Mouse (Mus musculus) midbrain, embryonic 15.5 days (tissue): ENCODE results near the gene Phgr1. TPM values are rescaled to one million over a fixed set of nuclear protein-coding genes. Genes with fewer than 3 reads are reported as not detected.

Source experiments
- ATAC-seq: fragments of 200-750 bp; cut with Nextera tagmentation; replicated peaks from 2 replicates; pipeline ENCODE4 v1.8.0; 2017; ENCODE audit warnings: moderate TSS enrichment
- H3K27ac ChIP-seq: fragments of 300-500 bp; sonication (generic); 2 replicates; pipeline ENCODE4 v1.5.1; 2015; ENCODE audit warnings: mild to moderate bottlenecking, inconsistent platforms
- H3K27me3 ChIP-seq: fragments of 300-500 bp; sonication (generic); replicated peaks from 2 replicates; pipeline ENCODE4 v1.6.1; 2015; ENCODE audit warnings: inconsistent platforms
- H3K36me3 ChIP-seq: fragments of 300-500 bp; sonication (generic); replicated peaks from 2 replicates; pipeline ENCODE4 v1.6.1; 2015; ENCODE audit warnings: inconsistent platforms
- H3K4me1 ChIP-seq: fragments of 300-500 bp; sonication (generic); 2 replicates; pipeline ENCODE4 v1.6.1; 2015; ENCODE audit warnings: inconsistent platforms
- H3K4me2 ChIP-seq: fragments of 300-500 bp; sonication (generic); 2 replicates; pipeline ENCODE4 v1.6.1; 2015; ENCODE audit warnings: inconsistent platforms, mild to moderate bottlenecking, moderate library complexity
- H3K4me3 ChIP-seq: fragments of 300-500 bp; sonication (generic); 2 replicates; pipeline ENCODE4 v1.5.1; 2015; ENCODE audit warnings: mild to moderate bottlenecking, inconsistent platforms
- H3K9ac ChIP-seq: fragments of 300-500 bp; sonication (generic); 2 replicates; pipeline ENCODE4 v1.6.1; 2015; ENCODE audit warnings: mild to moderate bottlenecking, inconsistent platforms
- H3K9me3 ChIP-seq: fragments of 300-500 bp; sonication (generic); 2 replicates; pipeline ENCODE4 v1.6.1; 2016; ENCODE audit warnings: inconsistent platforms
- WGBS: fragments of 180-500 bp; shearing (Covaris S2); methylation state at CpG from one replicate; pipeline ENCODE4 v1.1.7; 2015; ENCODE audit warnings: mixed read lengths; 5-methylcytosine and 5-hydroxymethylcytosine counted together
- polyA plus RNA-seq: library from polyadenylated mRNA; unstranded; fragments of >200 nt; fragmentation: Nextera tagmentation; extraction: Ambion mirVana; gene quantifications from 2 replicates; pipeline ENCODE4 v1.2.1, GENCODE M21; 2015

Gene Phgr1
- polyA plus RNA-seq, 1 experiment from 2014 or later, result not detected

- no peak overlapping the region for H3K4me2 ChIP-seq
- no peaks in the 10 kb centered on the region; the same call in 1 of the 2 replicates for H3K27me3 ChIP-seq
- 91% methylated on average over 5 of the region's 5 CpGs for WGBS
- H3K36me3 ChIP-seq, result no peaks in the 10 kb centered on the region
- no peak overlapping the region for H3K4me3 ChIP-seq
- H3K9me3 ChIP-seq, result no peaks in the 10 kb centered on the region
- no peak for ATAC-seq
- H3K27ac ChIP-seq, result no peak overlapping the region
- no peak overlapping the region for H3K9ac ChIP-seq
- H3K4me1 ChIP-seq, result peaks cover 13% of the 10 kb centered on the region
Observed at GRCm38 (mm10) chr2:118754143-118754542, 18.4 kb upstream of the Phgr1 start.

- WGBS, result 88% methylated on average over 6 of the region's 6 CpGs
- Histone ChIP-seq H3K4me2 (no peak overlapping the region), H3K9me3 (no peaks in the 10 kb centered on the region), H3K27ac (no peak overlapping the region), H3K27me3 (no peaks in the 10 kb centered on the region; the same call in 1 of the 2 replicates), H3K4me3 (no peak overlapping the region), H3K4me1 (peaks cover 3% of the 10 kb centered on the region; the same call in 1 of the 2 replicates), H3K36me3 (no peaks in the 10 kb centered on the region), H3K9ac (no peak overlapping the region)
- no peak for ATAC-seq
Observed at GRCm38 (mm10) chr2:118755407-118755806, 17.2 kb upstream of the Phgr1 start.

- no peaks in the 10 kb centered on the region; the same call in 1 of the 2 replicates for H3K27me3 ChIP-seq
Observed at GRCm38 (mm10) chr2:118756103-118756502, 16.5 kb upstream of the Phgr1 start.

GRCm38 (mm10) chr2:118759828-118760227, 12.7 kb upstream of the Phgr1 start:
- no peaks in the 10 kb centered on the region for H3K9me3 ChIP-seq
- no peak overlapping the region for H3K4me3 ChIP-seq
- H3K27ac ChIP-seq, result no peak overlapping the region
- WGBS, result 8% methylated on average over 8 of the region's 8 CpGs
- ATAC-seq, result peak; percentile 59
- H3K4me1 ChIP-seq, result peaks cover 29% of the 10 kb centered on the region
- no peaks in the 10 kb centered on the region for H3K36me3 ChIP-seq
- no peaks in the 10 kb centered on the region; the same call in 1 of the 2 replicates for H3K27me3 ChIP-seq
- H3K9ac ChIP-seq, result no peak overlapping the region
- H3K4me2 ChIP-seq, result peak overlapping the region; percentile 21

More at GRCm38 (mm10) chr2:118756103-118756502, 16.5 kb upstream of the Phgr1 start:
- H3K4me2 ChIP-seq, result no peak overlapping the region
- 78% methylated on average over 4 of the region's 4 CpGs for WGBS
- no peak overlapping the region for H3K4me3 ChIP-seq
- no peaks in the 10 kb centered on the region for H3K36me3 ChIP-seq
- H3K9ac ChIP-seq, result no peak overlapping the region
- H3K9me3 ChIP-seq, result no peaks in the 10 kb centered on the region
- no peak for ATAC-seq
- no peak overlapping the region for H3K27ac ChIP-seq
- peaks cover 6% of the 10 kb centered on the region for H3K4me1 ChIP-seq

- Histone ChIP-seq H3K27ac (no peak overlapping the region), H3K27me3 (no peaks in the 10 kb centered on the region; the same call in 1 of the 2 replicates), H3K4me1 (peaks cover 29% of the 10 kb centered on the region), H3K4me2 (no peak overlapping the region), H3K36me3 (no peaks in the 10 kb centered on the region), H3K4me3 (no peak overlapping the region), H3K9me3 (no peaks in the 10 kb centered on the region), H3K9ac (no peak overlapping the region)
- no peak for ATAC-seq
- 85% methylated on average over 11 of the region's 11 CpGs for WGBS
Observed at GRCm38 (mm10) chr2:118760311-118761025, 12.1 kb upstream of the Phgr1 start.

- WGBS, result 79% methylated on average over 12 of the region's 12 CpGs
- Histone ChIP-seq H3K27ac (peak overlapping the region; percentile 89), H3K4me2 (peak overlapping the region; percentile 38; the same call in 1 of the 2 replicates), H3K4me1 (peaks cover 29% of the 10 kb centered on the region), H3K27me3 (no peaks in the 10 kb centered on the region; the same call in 1 of the 2 replicates), H3K36me3 (no peaks in the 10 kb centered on the region), H3K9ac (no peak overlapping the region), H3K9me3 (no peaks in the 10 kb centered on the region), H3K4me3 (no peak overlapping the region)
- ATAC-seq, result no peak
Observed at GRCm38 (mm10) chr2:118761358-118761757, 11.2 kb upstream of the Phgr1 start.

- no peaks in the 10 kb centered on the region for H3K9me3 ChIP-seq
- no peaks in the 10 kb centered on the region; the same call in 1 of the 2 replicates for H3K27me3 ChIP-seq
- H3K4me2 ChIP-seq, result peak within 1 kb of the TSS; percentile 38
- H3K36me3 ChIP-seq, result no peaks in the 10 kb centered on the region
- 5% methylated on average over 29 of the region's 29 CpGs for WGBS
- peak; percentile 69 for ATAC-seq
- H3K4me3 ChIP-seq, result peak within 1 kb of the TSS; percentile 14; the same call in 1 of the 2 replicates
- peak within 1 kb of the TSS; percentile 89 for H3K27ac ChIP-seq
- H3K4me1 ChIP-seq, result peaks cover 29% of the 10 kb centered on the region
- peak within 1 kb of the TSS; percentile 38; the same call in 1 of the 2 replicates for H3K9ac ChIP-seq
Observed at GRCm38 (mm10) chr2:118761906-118762783, 10.4 kb upstream of the Phgr1 start, which contains the start of gene Ccdc9b. Gene Ccdc9b (minus strand): TSS chr2:118762661.

GRCm38 (mm10) chr2:118762784-118763148, 9.8 kb upstream of the Phgr1 start:
- H3K9ac ChIP-seq, result peak overlapping the region; percentile 38; the same call in 1 of the 2 replicates
- WGBS, result 12% methylated on average over 10 of the region's 10 CpGs

GRCm38 (mm10) chr2:118763469-118763868, 9.1 kb upstream of the Phgr1 start:
- ATAC-seq, result no peak
- no peak overlapping the region for H3K4me3 ChIP-seq
- H3K4me1 ChIP-seq, result peaks cover 29% of the 10 kb centered on the region
- WGBS, result 70% methylated on average over 7 of the region's 7 CpGs
- H3K36me3 ChIP-seq, result no peaks in the 10 kb centered on the region
- H3K9ac ChIP-seq, result no peak overlapping the region
- no peaks in the 10 kb centered on the region; the same call in 1 of the 2 replicates for H3K27me3 ChIP-seq
- no peaks in the 10 kb centered on the region for H3K9me3 ChIP-seq
- H3K4me2 ChIP-seq, result no peak overlapping the region
- H3K27ac ChIP-seq, result 0 out of 2 replicates have a peak overlapping the region, but pooled peaks have one; percentile 89

More at GRCm38 (mm10) chr2:118762784-118763148, 9.8 kb upstream of the Phgr1 start:
- H3K4me2 ChIP-seq, result peak overlapping the region; percentile 38
- H3K4me1 ChIP-seq, result peaks cover 29% of the 10 kb centered on the region
- peak overlapping the region; percentile 89 for H3K27ac ChIP-seq
- H3K9me3 ChIP-seq, result no peaks in the 10 kb centered on the region
- H3K27me3 ChIP-seq, result no peaks in the 10 kb centered on the region; the same call in 1 of the 2 replicates
- ATAC-seq, result no peak
- H3K4me3 ChIP-seq, result 0 out of 2 replicates have a peak overlapping the region, but pooled peaks have one; percentile 14
- H3K36me3 ChIP-seq, result no peaks in the 10 kb centered on the region

GRCm38 (mm10) chr2:118764094-118764831, 8.3 kb upstream of the Phgr1 start:
- no peak overlapping the region for H3K9ac ChIP-seq

GRCm38 (mm10) chr2:118764875-118765274, 7.7 kb upstream of the Phgr1 start:
- no peaks in the 10 kb centered on the region for H3K27me3 ChIP-seq
- no peak overlapping the region for H3K27ac ChIP-seq
- H3K4me1 ChIP-seq, result peaks cover 26% of the 10 kb centered on the region
- ATAC-seq, result no peak
- no peak overlapping the region for H3K4me2 ChIP-seq
- H3K9me3 ChIP-seq, result no peaks in the 10 kb centered on the region
- no peak overlapping the region for H3K9ac ChIP-seq
- H3K4me3 ChIP-seq, result no peak overlapping the region
- 79% methylated on average over 5 of the region's 5 CpGs for WGBS
- no peaks in the 10 kb centered on the region for H3K36me3 ChIP-seq

More at GRCm38 (mm10) chr2:118764094-118764831, 8.3 kb upstream of the Phgr1 start:
- Histone ChIP-seq H3K27me3 (no peaks in the 10 kb centered on the region), H3K9me3 (no peaks in the 10 kb centered on the region), H3K36me3 (no peaks in the 10 kb centered on the region), H3K4me3 (no peak overlapping the region), H3K4me1 (peaks cover 29% of the 10 kb centered on the region), H3K27ac (no peak overlapping the region), H3K4me2 (peak overlapping the region; percentile 23; the same call in 1 of the 2 replicates)
- 0 out of 2 replicates have a peak, but pooled peaks have one; percentile 4 for ATAC-seq
- WGBS, result 27% methylated on average over 11 of the region's 11 CpGs
